Mouse (Mus musculus): ENCODE results near the gene Treml4. TPM values are rescaled to one million over a fixed set of nuclear protein-coding genes. Genes with fewer than 3 reads are reported as not detected.
"Not testable (repeated sequence)": the region's sequence is repeated elsewhere in the genome, so short reads cannot be mapped to it uniquely, and the experiment has no call there.

The Treml4 gene
- total RNA-seq, 2 experiments from 2014 or later = 0.36 to 1.5 TPM

DNA sequence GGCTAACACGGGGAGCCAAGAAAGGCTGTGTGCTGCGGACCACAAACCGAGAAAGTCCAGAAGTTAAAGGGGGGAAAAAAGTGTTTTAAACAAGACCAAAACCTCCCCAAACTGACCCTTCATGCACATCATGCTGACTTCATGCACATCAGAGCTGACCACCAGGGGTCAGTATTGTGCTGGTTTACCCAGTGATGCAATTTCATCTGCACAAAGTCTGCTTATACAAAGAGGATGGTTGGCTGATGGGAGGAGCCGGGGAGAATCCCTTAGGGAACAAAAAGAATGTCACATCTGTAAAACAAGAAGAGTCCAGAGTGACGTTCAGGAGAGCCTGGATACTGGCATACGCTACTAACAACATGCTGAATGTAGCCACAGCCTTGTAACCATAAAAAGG is 10.8 kb downstream of the Treml4 start:
- peak; percentile 73 to 83 for DNase-seq

DNA sequence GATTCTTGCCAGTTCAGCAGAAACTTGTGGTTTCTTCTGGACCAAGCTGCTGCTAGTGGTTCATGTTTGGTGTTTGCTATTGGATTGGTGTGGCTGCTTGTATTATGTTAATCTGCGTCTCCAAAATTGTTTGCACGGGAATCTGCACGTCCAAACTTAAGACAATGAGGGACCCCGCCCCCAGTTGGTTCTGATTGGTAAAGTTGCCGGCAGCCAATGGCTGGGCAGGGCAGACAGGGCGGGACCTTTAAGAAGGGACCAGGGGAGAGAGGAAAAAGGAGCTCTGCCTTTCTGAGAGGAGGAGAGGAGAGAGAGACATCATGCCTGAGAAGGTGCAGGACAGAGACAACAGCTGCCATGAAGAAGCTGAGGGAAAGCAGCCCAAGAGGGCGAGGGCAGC is 11.6 kb downstream of the Treml4 start:
- no peak for DNase-seq

- DNase-seq = no peak
Measured at GRCm38 (mm10) chr17:48278381-48278780, 14.3 kb downstream of the Treml4 start.

DNA sequence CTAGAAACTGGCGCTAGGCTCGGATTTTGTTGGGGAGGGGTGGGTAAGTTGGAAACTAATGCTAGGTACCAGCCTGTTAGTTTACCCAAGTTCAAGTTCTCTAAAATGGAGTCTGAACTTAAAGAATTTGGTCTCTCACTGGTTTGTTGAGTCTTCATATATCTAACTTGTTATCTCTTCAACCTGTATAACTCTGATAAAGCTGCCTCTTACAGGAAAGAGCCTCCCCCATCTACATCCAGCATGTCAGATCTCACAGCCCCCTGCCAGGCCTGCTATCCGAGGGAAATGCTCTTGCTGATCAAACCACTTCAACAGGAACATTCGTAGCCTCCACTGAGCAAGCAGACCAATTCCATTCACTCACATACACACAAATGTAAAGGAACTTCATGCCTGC is 14.9 kb downstream of the Treml4 start:
- no peak for DNase-seq

GRCm38 (mm10) chr17:48280943-48281738 is 17.0 kb downstream of the Treml4 start:
- no peak for DNase-seq

GRCm38 (mm10) chr17:48281739-48282085 is 17.6 kb downstream of the Treml4 start:
- DNase-seq = no peak

DNA sequence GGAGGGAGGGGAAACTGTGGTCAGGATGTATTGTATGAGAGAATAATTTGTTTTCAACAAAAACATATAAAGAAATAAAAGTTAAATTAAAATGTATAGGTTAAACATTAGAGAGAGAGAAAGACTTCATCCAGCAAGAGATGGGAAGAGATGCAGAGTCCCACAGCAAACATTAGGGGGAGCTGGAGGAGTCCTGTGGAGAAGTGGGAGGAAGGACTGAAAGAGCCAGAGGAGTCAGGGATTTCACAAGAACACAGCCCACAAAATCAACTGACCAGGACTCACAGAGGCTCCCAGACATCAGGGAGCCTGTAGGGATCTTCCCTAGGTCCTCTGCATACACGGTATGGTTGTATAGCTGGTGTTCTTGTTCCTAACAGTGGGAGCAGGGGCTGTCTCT is 22.7 kb downstream of the Treml4 start:
- no peak for DNase-seq

DNA sequence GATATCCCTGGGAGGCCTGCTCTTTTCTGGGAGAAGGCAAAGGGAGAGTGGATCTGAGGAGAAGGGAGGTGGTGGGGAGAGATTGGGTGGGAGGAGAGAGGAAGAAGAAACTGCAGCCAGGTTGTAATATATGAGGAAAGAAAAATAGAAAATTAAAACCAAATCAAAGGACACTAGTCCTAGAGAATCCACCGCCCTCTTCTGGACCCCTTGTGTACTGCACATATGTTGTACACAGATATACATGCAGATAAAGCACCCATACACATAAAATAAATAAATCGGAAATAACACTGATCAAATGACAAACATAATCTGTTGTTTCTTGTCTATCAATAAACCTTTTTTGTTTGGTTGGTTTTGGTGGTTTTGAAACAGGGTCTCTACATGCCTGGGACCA is 23.2 kb downstream of the Treml4 start:
- no peak for DNase-seq

GRCm38 (mm10) chr17:48293500-48294194 is 29.6 kb downstream of the Treml4 start:
- no peak for DNase-seq

DNA sequence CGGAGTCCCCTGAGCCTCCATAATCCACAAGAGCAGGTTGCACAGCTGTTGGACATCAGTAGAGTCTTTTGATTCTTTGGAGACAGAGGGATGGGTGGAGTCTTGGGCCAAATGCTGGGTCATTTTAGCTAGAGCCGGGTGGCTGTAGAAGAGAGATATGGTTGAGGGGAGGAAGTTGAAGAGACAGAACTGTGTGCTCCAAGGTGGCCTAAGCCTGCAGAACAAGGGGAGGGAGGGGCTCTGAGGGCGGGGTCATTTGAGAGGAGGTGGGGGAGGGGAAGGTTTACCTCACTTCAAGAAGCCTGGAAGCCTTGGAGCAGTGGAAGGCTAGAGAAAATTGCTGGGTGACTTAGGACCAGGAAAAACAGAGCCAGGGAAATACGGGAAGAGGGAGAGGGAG is 35.1 kb downstream of the Treml4 start, which contains the start of gene Treml2:
Treml2 (plus strand) TSS at position 296 of the 400 bp plus-strand sequence.
- DNase-seq = no peak

DNA sequence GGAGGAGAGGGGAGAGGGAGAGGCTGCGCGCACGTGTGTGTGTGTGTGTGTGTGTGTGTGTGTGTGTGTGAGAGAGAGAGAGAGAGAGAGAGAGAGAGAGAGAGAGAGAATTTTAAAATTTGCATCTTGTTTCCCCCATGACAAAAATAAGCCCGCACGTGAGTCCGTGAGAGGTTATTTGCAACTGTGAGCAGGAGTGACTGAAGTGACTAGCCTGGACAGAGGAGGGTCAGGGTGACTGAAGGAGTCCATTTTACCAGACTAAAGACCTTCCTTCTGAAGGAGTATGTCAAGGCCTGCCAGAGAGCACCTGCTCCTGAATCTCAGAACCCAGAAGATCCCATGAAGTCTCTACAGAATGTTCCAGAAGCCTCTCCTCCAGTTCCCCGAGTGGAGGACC is 35.7 kb downstream of the Treml4 start:
- DNase-seq = no peak

- no peak for DNase-seq
Measured at GRCm38 (mm10) chr17:48300199-48300598, 36.1 kb downstream of the Treml4 start.

DNA sequence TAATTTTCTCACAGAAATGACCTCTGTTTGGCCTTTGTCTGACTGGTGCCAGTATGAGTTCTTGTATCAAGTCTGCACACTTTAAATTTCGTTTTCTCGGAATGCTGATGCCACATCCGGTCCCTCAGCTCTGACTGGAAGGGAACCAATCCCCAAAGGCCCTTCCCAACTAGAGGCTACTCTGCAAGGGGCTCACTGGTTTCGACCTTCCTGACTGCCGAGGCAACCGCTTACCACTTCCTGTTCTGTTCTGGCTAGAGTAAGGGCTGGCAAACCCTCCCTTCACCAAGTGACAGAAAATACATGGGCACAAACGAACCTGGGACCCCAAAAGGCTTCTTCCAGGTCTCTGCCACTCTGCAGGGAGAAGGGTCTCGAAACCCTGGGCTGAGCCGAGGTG is 36.8 kb downstream of the Treml4 start:
- DNase-seq = no peak

DNA sequence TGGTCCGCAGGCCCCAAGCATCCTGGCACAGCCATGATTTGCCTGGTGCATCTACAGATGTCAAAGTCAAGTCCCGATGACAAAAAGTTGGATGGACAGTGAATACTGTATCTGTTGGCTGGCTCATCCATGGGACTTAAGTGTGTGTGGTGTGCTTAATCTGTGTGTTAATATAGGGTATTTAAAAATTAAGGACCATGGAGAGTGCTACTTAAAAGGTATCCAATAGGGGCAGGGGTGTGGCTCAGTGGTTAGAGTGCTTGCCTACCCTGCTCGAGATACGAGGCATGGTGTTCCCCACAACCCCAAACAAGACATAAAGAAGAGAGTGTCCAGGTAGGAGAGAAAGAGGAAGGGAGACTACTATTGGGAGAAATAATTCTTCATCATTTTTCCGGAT is 37.7 kb downstream of the Treml4 start:
- no peak for DNase-seq

DNA sequence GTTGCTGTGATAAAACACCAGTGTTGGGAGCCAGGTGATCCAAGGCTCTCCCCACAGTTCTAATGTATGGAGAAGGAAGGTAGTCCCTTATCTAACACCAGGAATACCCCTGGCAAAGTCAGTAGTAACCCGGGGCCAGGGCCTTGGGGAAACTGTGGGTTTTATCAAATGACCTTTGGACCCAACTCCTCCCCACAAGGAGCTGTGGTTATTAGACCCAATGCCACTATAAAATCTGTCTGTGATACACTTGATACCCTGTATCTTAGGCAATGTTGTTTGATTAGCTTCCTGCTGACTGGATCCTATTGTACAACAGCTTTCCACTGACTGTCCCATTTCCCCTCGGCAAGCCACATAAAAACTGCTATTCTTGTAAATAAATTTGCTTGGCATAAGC is 48.0 kb downstream of the Treml4 start:
- no peak for DNase-seq

DNA sequence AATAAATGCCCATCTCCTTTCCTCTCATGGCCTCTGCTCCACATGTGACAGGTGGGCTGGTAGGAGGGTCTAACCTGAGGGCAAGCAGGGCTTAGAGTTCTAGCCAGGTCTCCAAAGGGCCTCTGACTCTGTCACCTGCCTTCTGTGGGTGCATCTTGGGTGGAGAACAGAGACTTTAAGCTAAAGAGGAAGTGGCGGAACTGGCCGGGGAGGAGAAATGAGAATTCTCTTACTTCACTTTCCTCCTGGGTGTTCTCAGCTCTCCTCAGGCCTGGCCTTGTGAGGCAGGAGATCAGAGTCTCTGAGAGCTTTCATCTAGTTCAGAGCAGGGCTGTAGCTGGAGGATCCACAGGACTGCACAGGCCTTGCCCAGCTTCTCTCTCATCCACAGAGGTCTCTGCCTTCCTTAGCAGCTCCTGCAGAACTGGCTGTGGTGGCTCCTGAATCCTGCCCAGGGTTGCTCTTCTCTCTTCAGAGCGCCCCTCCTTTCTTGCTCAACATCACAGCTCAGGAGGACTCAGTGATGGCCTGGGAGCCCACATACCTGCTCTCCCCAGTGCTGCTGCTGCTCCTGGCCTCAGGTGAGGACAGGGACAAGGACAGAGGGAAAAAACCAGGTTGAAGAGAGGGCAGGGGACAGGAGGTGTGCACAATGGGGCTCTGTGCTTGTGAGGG is 51.9 kb downstream of the Treml4 start, which contains the start of gene B430306N03Rik:
B430306N03Rik (plus strand) TSS at position 237 of the 675 bp plus-strand sequence.
- not testable (repeated sequence) for DNase-seq

- DNase-seq = no peak
Measured at GRCm38 (mm10) chr17:48318686-48319085, 54.6 kb downstream of the Treml4 start.

DNA sequence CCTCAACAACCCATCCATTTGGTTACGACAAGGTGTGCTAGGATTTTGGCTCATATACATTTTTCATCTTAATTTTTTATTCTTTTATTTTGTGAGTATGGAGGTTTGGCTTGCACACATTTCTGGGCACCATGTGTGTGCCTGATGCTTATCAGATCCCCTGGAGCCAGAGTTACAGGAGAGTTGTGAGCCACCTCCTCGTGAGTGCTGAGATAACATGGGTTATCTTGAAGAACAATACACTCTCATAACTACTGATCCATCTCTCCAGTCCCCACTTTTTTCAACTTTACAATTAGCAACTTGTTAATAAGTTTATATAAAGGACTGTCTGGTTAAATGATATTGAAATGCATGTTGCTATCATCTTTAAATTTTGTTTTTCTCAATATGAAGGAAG is 57.2 kb downstream of the Treml4 start:
- no peak for DNase-seq

- DNase-seq = no peak
Measured at GRCm38 (mm10) chr17:48323236-48323635, 59.1 kb downstream of the Treml4 start.

GRCm38 (mm10) chr17:48324258-48324657 is 60.2 kb downstream of the Treml4 start:
- DNase-seq = no peak
